Mouse (Mus musculus) layer of hippocampus, postnatal 36 days (tissue): ENCODE data around the gene Slc41a3. TPM values are rescaled to one million over a fixed set of nuclear protein-coding genes. Genes with fewer than 3 reads are reported as not detected.

ENCODE experiments used
- DNase-seq, 2 experiments: peaks; one replicate each; pipeline ENCODE4 v3.0.0; 2022
- total RNA-seq, 2 experiments: library from RNA; stranded (reverse); gene quantifications; 2 replicates each; pipeline ENCODE4 v1.2.3; 2021

Slc41a3 gene
- 1 to 10 TPM; 3.3 to 4.1 TPM for total RNA-seq

GRCm38 (mm10) chr6:90604533-90605297, at the start of gene Slc41a3:
Gene Slc41a3 (plus strand): TSS chr6:90604725.
- peak; percentile 83 to 85 for DNase-seq

- DNase-seq = no peak
Observed at GRCm38 (mm10) chr6:90556534-90557058, 47.9 kb upstream of the Slc41a3 start.

DNA sequence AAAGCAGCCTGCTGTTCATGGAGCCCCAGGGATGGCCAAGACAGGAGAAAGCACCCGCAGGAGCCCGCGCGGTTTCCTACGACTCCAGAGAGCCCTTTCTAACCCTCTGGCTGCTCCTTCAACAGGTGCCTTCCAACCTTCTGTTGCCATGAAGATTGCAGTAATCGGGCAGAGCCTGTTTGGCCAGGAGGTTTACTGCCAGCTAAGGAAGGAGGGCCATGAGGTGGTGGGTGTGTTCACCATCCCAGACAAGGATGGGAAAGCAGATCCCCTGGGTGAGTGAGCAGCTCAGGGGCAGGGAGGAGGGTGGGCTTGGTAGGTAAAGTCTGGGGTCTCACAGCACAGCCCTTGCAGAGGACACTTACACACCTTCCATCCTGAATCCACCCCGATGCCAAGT, 47.4 kb upstream of the Slc41a3 start:
- DNase-seq = no peak

DNA sequence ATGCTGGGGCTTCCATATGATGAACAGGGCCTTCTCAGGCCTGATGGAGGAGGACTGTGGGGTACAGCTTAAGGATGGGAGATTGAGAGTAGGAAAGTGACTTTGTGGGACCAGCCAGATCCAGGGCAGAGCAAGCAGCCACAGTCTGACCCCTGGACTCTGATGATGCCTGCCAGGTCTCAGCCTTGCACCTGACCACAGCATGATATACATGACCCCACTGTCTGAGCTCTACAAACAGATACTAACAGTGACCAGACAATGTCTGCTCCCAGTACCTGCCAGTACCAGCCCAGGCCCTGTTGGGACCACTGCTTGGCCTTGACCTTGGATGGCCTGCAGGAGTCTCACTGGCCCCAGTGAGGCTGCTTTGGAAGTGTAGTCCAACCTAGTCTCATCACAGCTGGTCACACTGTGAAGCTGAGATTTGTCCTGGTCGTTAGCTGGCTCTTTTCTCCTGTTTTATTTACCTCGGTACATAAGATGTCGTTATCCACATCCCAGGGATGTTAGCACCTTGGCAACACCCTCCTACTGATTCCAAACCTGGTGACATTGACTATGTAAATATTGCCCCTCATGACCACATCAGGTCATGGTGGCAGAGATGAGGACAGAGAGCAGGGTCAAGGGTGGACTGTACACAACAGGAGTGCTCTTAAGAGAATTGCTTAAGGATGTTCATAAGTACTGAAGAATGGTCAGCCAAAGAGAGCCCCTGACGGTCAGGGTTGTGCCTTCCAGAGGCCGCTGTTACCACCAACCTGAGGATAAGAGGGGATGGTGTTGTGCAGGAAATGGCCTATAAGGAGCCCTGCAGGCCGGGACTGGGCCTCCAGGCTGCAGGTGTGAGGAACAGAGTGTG, 46.5 kb upstream of the Slc41a3 start:
- no peak for DNase-seq

GRCm38 (mm10) chr6:90560390-90561058, 44.0 kb upstream of the Slc41a3 start:
- DNase-seq = no peak

DNA sequence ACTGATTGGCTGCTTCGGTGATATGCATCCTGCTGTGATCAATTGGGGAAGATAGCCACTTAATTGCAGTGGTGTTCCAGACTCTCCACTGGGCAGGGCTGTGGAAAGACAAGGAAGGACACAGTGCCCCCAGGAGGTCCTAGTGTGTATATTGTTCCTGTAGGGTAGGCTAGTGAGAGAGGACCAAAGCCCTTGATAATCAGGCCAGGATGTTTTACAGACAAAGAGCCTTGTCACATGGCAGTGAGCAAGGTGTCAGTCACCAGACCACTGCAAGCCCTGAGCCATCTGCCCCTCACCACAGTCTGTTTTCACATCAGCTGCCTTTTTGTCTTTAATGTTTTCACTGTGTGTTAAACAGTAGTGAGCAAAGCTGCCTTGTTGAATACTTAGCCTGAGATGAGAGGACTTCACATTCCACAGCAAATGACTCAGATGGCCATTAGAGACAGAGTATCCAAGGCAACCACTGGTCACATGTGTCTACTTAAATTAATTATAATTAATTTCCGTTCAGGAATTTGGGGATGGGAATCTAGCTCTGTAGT, 43.2 kb upstream of the Slc41a3 start:
- no peak for DNase-seq

GRCm38 (mm10) chr6:90564240-90564639, 40.3 kb upstream of the Slc41a3 start:
- DNase-seq = no peak

GRCm38 (mm10) chr6:90565357-90566215, 38.9 kb upstream of the Slc41a3 start:
- no peak for DNase-seq

- DNase-seq = no peak
Observed at GRCm38 (mm10) chr6:90567486-90567885, 37.0 kb upstream of the Slc41a3 start.

- DNase-seq = no peak
Observed at GRCm38 (mm10) chr6:90567928-90568327, 36.6 kb upstream of the Slc41a3 start.

- DNase-seq = no peak
Observed at GRCm38 (mm10) chr6:90568721-90569120, 35.8 kb upstream of the Slc41a3 start.

- no peak for DNase-seq
Observed at GRCm38 (mm10) chr6:90569736-90570383, 34.7 kb upstream of the Slc41a3 start.

GRCm38 (mm10) chr6:90570392-90570791, 34.1 kb upstream of the Slc41a3 start:
- DNase-seq = no peak

- DNase-seq = peak; percentile 68 to 71
Observed at GRCm38 (mm10) chr6:90575261-90575715, 29.2 kb upstream of the Slc41a3 start.

DNA sequence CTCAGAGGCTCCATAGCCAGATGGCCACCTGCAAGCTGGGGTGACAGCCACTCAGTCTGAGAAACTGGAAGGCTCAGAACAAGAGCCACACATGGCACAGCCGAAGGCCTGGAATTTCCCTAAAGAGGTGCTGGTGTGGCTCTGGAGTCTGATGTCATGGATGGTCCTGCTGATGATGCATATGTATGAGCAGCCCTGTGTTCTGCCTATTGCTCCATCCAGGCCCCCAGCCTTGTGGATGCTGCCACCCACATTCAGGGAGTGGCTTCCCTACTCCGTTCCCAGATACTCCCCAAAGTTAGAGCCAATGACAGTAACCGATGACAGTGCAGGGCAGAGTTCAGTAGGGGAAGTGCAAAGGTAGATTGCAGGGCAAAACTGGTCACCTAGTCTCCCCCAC, 26.4 kb upstream of the Slc41a3 start:
- DNase-seq = no peak

GRCm38 (mm10) chr6:90582331-90582730, 22.2 kb upstream of the Slc41a3 start:
- no peak for DNase-seq

- no peak for DNase-seq
Observed at GRCm38 (mm10) chr6:90588113-90588512, 16.4 kb upstream of the Slc41a3 start.

GRCm38 (mm10) chr6:90590707-90591106, 13.8 kb upstream of the Slc41a3 start:
- no peak for DNase-seq

DNA sequence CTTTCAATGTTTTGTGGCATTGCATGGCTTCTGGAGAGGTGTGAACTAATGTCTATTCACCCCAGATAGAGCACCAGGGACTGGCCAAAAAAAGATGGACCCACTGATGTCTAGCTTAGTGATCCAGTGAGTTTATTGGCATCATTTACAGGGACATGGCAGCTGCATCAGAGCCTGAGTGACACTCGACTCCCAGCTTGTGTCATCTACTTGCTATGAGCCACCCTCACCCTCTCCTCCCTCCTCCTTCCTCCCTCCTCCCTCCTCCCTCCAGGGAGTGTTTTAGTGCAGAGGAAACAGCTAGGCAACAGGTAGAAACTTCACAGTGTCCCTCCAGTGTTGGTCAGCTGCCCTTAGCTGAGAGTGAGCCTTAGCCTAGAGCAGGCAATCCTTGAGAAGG, 9.6 kb upstream of the Slc41a3 start:
- DNase-seq = no peak

DNA sequence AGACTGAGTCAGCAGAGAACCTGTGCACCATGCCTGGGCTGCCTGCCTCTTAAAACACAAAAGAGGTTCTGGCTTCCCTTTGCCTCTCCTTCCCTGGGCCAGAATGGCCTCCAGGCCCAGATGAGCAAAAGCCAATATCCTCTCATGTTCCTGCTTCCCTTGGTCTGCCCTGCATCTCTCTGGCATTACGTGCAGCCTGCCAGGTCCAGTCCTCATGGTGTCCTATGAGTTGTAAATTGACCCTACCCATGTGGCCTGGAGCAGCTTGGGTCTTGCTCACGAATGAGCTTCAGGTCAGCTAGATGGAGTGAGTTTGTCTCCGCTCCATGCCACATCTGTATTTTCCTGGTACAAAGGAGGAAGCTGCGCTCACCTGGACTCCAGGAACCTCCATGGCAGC, 7.5 kb upstream of the Slc41a3 start:
- DNase-seq = no peak

- peak in 1 of 2 experiments; percentile 31 for DNase-seq
Observed at GRCm38 (mm10) chr6:90597592-90597991, 6.9 kb upstream of the Slc41a3 start.
